ENCODE assay signal across 8 mouse cellular contexts in genomic region chr3:101713138-101713638, GRCm38 (mm10).
DNase-seq lines count a peak whose midpoint lies in the region; ATAC-seq and TF ChIP-seq lines count a peak whose summit lies in the region.

No protein-coding gene starts in this region.

- H3K4me1 ChIP-seq in lung, postnatal 0 days (ENCODE audit: insufficient read depth, low read depth, low read length) = 0 out of 2 replicates have a peak, but pooled peaks cover 10% of the 10 kb centered on the region
- peaks cover 34% of the 10 kb centered on the region for H3K4me1 ChIP-seq in forebrain, embryonic 12.5 days
- peaks cover 10% of the 10 kb centered on the region for H3K4me1 ChIP-seq in midbrain, postnatal 0 days (ENCODE audit: insufficient read depth, low read length)

- no peaks in the 10 kb centered on the region for H3K9me3 ChIP-seq in lung, postnatal 0 days (ENCODE audit: low read length)
- no peaks in the 10 kb centered on the region for H3K9me3 ChIP-seq in forebrain, embryonic 12.5 days
- H3K9me3 ChIP-seq in midbrain, postnatal 0 days (ENCODE audit: low read length) = no peaks in the 10 kb centered on the region

- no peak overlapping the region for H3K27ac ChIP-seq in lung, postnatal 0 days (ENCODE audit: low read length)
- 0 out of 2 replicates have a peak overlapping the region, but pooled peaks have one; percentile 25 for H3K27ac ChIP-seq in forebrain, embryonic 12.5 days
- H3K27ac ChIP-seq in midbrain, postnatal 0 days (ENCODE audit: low read depth, low read length) = no peak overlapping the region

- peak; percentile 16 for DNase-seq in lung, postnatal 0 days (ENCODE audit: low spot score)
- DNase-seq in lung, adult 18-20 months = no peak
- DNase-seq in heart, postnatal 14 days = peak; percentile 58 to 62
- DNase-seq in midbrain, postnatal 0 days (ENCODE audit: low spot score) = peak; percentile 22
- no peak for DNase-seq in layer of hippocampus, postnatal 25 days (ENCODE audit: extremely low spot score in 1 of 2, low spot score in 1 of 2)
- DNase-seq in spleen, adult 18-20 months = no peak
- no peak for DNase-seq in ovary, postnatal 36 days (ENCODE audit: low spot score)

- H3K4me3 ChIP-seq in lung, postnatal 0 days (ENCODE audit: low read depth, low read length) = no peak overlapping the region
- no peak overlapping the region for H3K4me3 ChIP-seq in forebrain, embryonic 12.5 days (replicated peaks)
- no peak overlapping the region for H3K4me3 ChIP-seq in midbrain, postnatal 0 days (ENCODE audit: low read depth, low read length)

- TF ChIP-seq EP300 in lung, postnatal 0 days (IDR thresholded peaks at IDR 0.05) = no peak

- H3K4me2 ChIP-seq in lung, postnatal 0 days (replicated peaks; ENCODE audit: low read depth, low read length) = peak overlapping the region; percentile 39
- H3K4me2 ChIP-seq in forebrain, embryonic 12.5 days = 0 out of 2 replicates have a peak overlapping the region, but pooled peaks have one; percentile 19
- H3K4me2 ChIP-seq in midbrain, postnatal 0 days (ENCODE audit: low read depth, low read length, poor library complexity, severe bottlenecking) = peak overlapping the region; percentile 20

- intact Hi-C loops in heart, postnatal 14 days (cut with DNase I) = loop anchor here (2.0 to 5.0 kb wide), 2 partner anchors 94 to 101 kb away; no protein-coding TSS in a partner anchor

- H3K9ac ChIP-seq in lung, postnatal 0 days (replicated peaks; ENCODE audit: low read depth) = no peak overlapping the region
- H3K9ac ChIP-seq in forebrain, embryonic 12.5 days = no peak overlapping the region
- H3K9ac ChIP-seq in midbrain, postnatal 0 days (replicated peaks; ENCODE audit: low read length, poor library complexity, severe bottlenecking) = no peak overlapping the region

- ATAC-seq in lung, postnatal 0 days = no peak; the same call in 1 of the 2 replicates
- no peak for ATAC-seq in forebrain, embryonic 12.5 days (ENCODE audit: low FRiP score)
- no peak for ATAC-seq in midbrain, postnatal 0 days (ENCODE audit: low FRiP score)

- no peaks in the 10 kb centered on the region for H3K36me3 ChIP-seq in lung, postnatal 0 days (ENCODE audit: insufficient read depth, low read length)
- no peaks in the 10 kb centered on the region for H3K36me3 ChIP-seq in forebrain, embryonic 12.5 days (replicated peaks)
- no peaks in the 10 kb centered on the region for H3K36me3 ChIP-seq in midbrain, postnatal 0 days (ENCODE audit: insufficient read depth, low read length)

- no peaks in the 10 kb centered on the region for H3K27me3 ChIP-seq in lung, postnatal 0 days (replicated peaks; ENCODE audit: insufficient read depth, low read length)
- H3K27me3 ChIP-seq in forebrain, embryonic 12.5 days = peaks cover 9% of the 10 kb centered on the region; the same call in 1 of the 2 replicates
- no peaks in the 10 kb centered on the region for H3K27me3 ChIP-seq in midbrain, postnatal 0 days (ENCODE audit: insufficient read depth, low read length)

- no peak for TF ChIP-seq CTCF in lung, postnatal 0 days (IDR thresholded peaks at IDR 0.05)
- no peak for TF ChIP-seq CTCF in midbrain, postnatal 0 days (IDR thresholded peaks at IDR 0.05)

- 20% methylated on average over 11 of the region's 11 CpGs for WGBS in lung, postnatal 0 days
- WGBS in forebrain, embryonic 12.5 days = 33% methylated on average over 11 of the region's 11 CpGs
- WGBS in midbrain, postnatal 0 days = 15% methylated on average over 11 of the region's 11 CpGs

Comparison
In these comparisons a context has a peak if more than half of its experiments do, and no peak if none do; other contexts are left out.
1. DNase-seq: peak in lung, postnatal 0 days (single experiment), heart, postnatal 14 days (2 of 2) and midbrain, postnatal 0 days (single experiment); none in lung, adult 18-20 months (0 of 2), layer of hippocampus, postnatal 25 days (0 of 2), spleen, adult 18-20 months (0 of 2) and ovary, postnatal 36 days (single experiment).
2. Peak in every context shown above with its lines, with median percentiles within 50 percentile points of each other: H3K4me2 ChIP-seq.